Mouse (Mus musculus) skeletal muscle tissue, adult 2 months (tissue): ENCODE measurements around the gene Ttc30a1.
A peak's percentile ranks its signal among the peaks of the same experiment; 100 is the strongest.

ENCODE experiments used
- DNase-seq: peaks from one replicate; pipeline ENCODE4 v3.0.0-alpha.2; 2012; ENCODE audit warnings: low read depth, low spot score

The Ttc30a1 gene

GRCm38 (mm10) chr2:75981440-75982081 lies at the start of gene Ttc30a1:
TSS of gene Ttc30a1 (minus strand) at chr2:75981967.
- DNase-seq = peak; percentile 55

- DNase-seq = no peak
Observed at GRCm38 (mm10) chr2:76030080-76030479, 48.3 kb upstream of the Ttc30a1 start.

- no peak for DNase-seq
Observed at GRCm38 (mm10) chr2:76029081-76029901, 47.5 kb upstream of the Ttc30a1 start.

GRCm38 (mm10) chr2:76016890-76017289 lies 35.1 kb upstream of the Ttc30a1 start:
- DNase-seq = no peak

- DNase-seq = no peak
Observed at GRCm38 (mm10) chr2:76016136-76016535, 34.4 kb upstream of the Ttc30a1 start.

GRCm38 (mm10) chr2:76015460-76015859 lies 33.7 kb upstream of the Ttc30a1 start:
- DNase-seq = no peak

- no peak for DNase-seq
Observed at GRCm38 (mm10) chr2:76014659-76015058, 32.9 kb upstream of the Ttc30a1 start.

- DNase-seq = no peak
Observed at GRCm38 (mm10) chr2:76006194-76006593, 24.4 kb upstream of the Ttc30a1 start.

- no peak for DNase-seq
Observed at GRCm38 (mm10) chr2:76002899-76003298, 21.1 kb upstream of the Ttc30a1 start.

- peak; percentile 31 for DNase-seq
Observed at GRCm38 (mm10) chr2:76001392-76001791, 19.6 kb upstream of the Ttc30a1 start.

GRCm38 (mm10) chr2:75999636-76000035 lies 17.9 kb upstream of the Ttc30a1 start:
- peak; percentile 3 for DNase-seq

GRCm38 (mm10) chr2:75998692-75999091 lies 16.9 kb upstream of the Ttc30a1 start:
- DNase-seq = no peak

- no peak for DNase-seq
Observed at GRCm38 (mm10) chr2:75997726-75998125, 16.0 kb upstream of the Ttc30a1 start.

GRCm38 (mm10) chr2:75994841-75995240 lies 13.1 kb upstream of the Ttc30a1 start:
- DNase-seq = no peak

GRCm38 (mm10) chr2:75991581-75992205 lies 9.9 kb upstream of the Ttc30a1 start:
- DNase-seq = no peak

GRCm38 (mm10) chr2:75990885-75991539 lies 9.2 kb upstream of the Ttc30a1 start:
- peak; percentile 5 for DNase-seq

- no peak for DNase-seq
Observed at GRCm38 (mm10) chr2:75989694-75990093, 7.9 kb upstream of the Ttc30a1 start.

- DNase-seq = no peak
Observed at GRCm38 (mm10) chr2:75988779-75989363, 7.1 kb upstream of the Ttc30a1 start.

- no peak for DNase-seq
Observed at GRCm38 (mm10) chr2:75988378-75988777, 6.6 kb upstream of the Ttc30a1 start.

GRCm38 (mm10) chr2:75987739-75988138 lies 6.0 kb upstream of the Ttc30a1 start:
- DNase-seq = no peak

- peak; percentile 36 for DNase-seq
Observed at GRCm38 (mm10) chr2:75985124-75985523, 3.4 kb upstream of the Ttc30a1 start.

- no peak for DNase-seq
Observed at GRCm38 (mm10) chr2:75983847-75984246, 2.1 kb upstream of the Ttc30a1 start.
